Mouse (Mus musculus) layer of hippocampus, adult 2 months (tissue): Measurements from ENCODE around the gene Cmtm3. TPM values are rescaled to one million over a fixed set of nuclear protein-coding genes. Genes with fewer than 3 reads are reported as not detected.
"Not testable (repeated sequence)": the region's sequence is repeated elsewhere in the genome, so short reads cannot be mapped to it uniquely, and the experiment has no call there.

Source experiments
- DNase-seq, 2 experiments: peaks; one replicate each; pipeline ENCODE4 v3.0.0; 2022; ENCODE audit warnings: low spot score in 2 of 2
- H3K27ac ChIP-seq: fragments of 200-600 bp; 2 replicates; pipeline ENCODE4 v1.8.1; 2022
- H3K4me3 ChIP-seq: fragments of 200-600 bp; 2 replicates; pipeline ENCODE4 v1.8.1; 2022; ENCODE audit warnings: mild to moderate bottlenecking
- CTCF ChIP-seq: fragments of 200-600 bp; conservative IDR thresholded peaks from 2 replicates; pipeline ENCODE4 v1.8.1; 2022; ENCODE audit warnings: antibody characterized with exemption, mild to moderate bottlenecking, moderate library complexity
- long read RNA-seq, 2 experiments: library from polyadenylated mRNA; stranded (forward); transcript quantifications; one replicate each; pipeline ENCODE4 v2.0.0; 2021; ENCODE audit warnings: borderline mapping rate in 2 of 2
- total RNA-seq, 2 experiments: library from RNA; stranded (reverse); gene quantifications; 2 replicates each; pipeline ENCODE4 v1.2.3; 2021

Cmtm3 gene
- 10 to 100 TPM; 12.2 to 15.1 TPM for total RNA-seq
- long read RNA-seq, experiment 1, partial matches to known transcripts = 0 of 2 reads
- long read RNA-seq, experiment 1, other reads (novel, unspliced or antisense) = 1 of 2 reads
- long read RNA-seq, experiment 2, partial matches to known transcripts = 0 of 3 reads
- long read RNA-seq, experiment 2, other reads (novel, unspliced or antisense) = 2 of 3 reads

- H3K4me3 ChIP-seq = peak within 1 kb of the TSS; percentile 68
- H3K27ac ChIP-seq = peak within 1 kb of the TSS; percentile 82; the same call in 1 of the 2 replicates
- TF ChIP-seq CTCF = no peak
- no peak for DNase-seq
Measured at GRCm38 (mm10) chr8:104339229-104339982, at the start of gene Cmtm3. Gene Cmtm3 (plus strand): TSS chr8:104339410.

- not testable (repeated sequence) for H3K4me3 ChIP-seq, H3K27ac ChIP-seq, DNase-seq
Measured at GRCm38 (mm10) chr8:104293081-104293480, 46.1 kb upstream of the Cmtm3 start, which contains the start of gene Cmtm2a. Gene Cmtm2a (minus strand): TSS chr8:104293181.

DNA sequence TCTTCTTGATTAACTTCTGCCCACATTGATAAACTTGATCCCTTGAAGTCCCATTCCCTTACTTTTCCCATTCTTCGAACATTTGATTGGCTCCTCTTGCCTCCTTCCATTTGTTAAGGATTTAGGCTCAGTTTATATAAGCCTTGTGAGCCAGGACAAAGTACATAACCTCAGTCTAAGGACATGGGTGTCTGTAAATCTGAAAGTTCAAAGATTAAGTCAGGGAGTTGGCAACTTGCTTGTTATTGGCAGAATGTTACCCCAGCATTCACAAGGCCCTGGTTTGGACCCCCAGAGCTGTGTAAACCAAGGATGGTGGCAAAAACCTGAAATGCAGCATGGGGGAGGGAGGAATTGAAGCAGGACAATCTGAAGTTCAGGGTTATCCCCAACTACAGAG, 44.8 kb upstream of the Cmtm3 start:
- no peak overlapping the region for H3K4me3 ChIP-seq
- TF ChIP-seq CTCF = no peak
- H3K27ac ChIP-seq = no peak overlapping the region
- DNase-seq = no peak

- peak in 1 of 2 experiments; percentile 4 for DNase-seq
- H3K27ac ChIP-seq = peak overlapping the region; percentile 36; the same call in 1 of the 2 replicates
- H3K4me3 ChIP-seq = not testable (repeated sequence)
Measured at GRCm38 (mm10) chr8:104301577-104301976, 37.6 kb upstream of the Cmtm3 start.

DNA sequence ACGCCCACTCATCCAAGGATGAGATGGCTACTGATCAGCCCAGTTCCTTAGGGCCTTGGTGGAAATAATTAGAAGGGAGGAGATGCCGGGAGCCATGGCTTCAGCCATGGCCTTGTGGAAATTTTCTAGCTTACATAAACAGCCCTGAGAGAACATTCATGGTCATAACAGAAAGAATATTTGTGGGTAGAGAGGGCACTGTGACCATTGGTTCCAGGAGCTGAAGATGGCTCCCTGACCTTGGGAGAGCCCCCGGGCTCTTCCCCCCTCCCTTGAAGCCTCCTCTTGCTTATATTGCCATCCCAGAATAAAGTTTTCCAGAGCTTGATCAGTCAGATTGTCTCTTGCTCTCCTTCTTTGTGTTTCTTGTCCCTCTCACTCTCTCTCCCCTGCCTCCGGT, 36.7 kb upstream of the Cmtm3 start:
- not testable (repeated sequence) for H3K4me3 ChIP-seq, H3K27ac ChIP-seq, DNase-seq

DNA sequence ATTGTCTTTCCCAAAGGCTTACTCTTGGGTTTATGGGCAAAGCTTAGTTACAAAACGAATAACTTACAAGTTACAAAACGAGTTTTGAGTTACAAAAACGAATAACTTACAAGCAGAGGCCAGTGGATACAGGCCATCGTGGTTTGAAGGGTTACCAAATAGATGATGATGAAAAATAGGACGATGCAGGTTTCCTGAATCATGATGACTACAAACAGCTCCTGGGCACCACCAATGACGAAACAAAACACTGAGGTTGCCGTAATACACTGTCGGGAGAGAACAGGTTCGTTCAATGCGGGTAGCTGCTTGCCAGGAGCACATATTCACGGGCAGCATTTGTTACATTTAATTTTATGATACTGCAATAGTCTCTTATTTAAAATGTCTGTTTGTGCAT, 34.2 kb upstream of the Cmtm3 start:
- Histone ChIP-seq H3K4me3 (no peak overlapping the region), H3K27ac (no peak overlapping the region)
- no peak for TF ChIP-seq CTCF
- DNase-seq = no peak

DNA sequence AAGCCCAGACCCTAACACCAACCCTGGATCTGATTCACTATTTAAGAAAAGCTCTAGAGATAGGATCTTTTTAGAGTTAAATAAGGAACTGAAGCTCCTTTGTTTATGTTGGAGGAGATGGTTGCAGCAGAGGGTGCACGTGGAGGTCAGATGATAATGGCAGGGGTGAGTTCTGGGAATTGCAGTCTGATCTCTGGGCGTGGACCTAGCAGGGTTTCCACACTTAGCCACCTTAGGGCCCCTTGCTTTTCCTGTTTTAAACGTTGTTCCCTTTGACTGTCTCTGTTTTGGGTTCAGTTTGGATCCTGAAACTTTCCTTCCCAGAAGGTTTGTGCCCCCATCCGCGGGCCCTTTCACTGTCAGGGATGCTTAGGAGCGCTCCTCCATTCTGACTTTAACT, 30.9 kb upstream of the Cmtm3 start:
- not testable (repeated sequence) for H3K27ac ChIP-seq, DNase-seq, H3K4me3 ChIP-seq

GRCm38 (mm10) chr8:104309441-104310155, 29.6 kb upstream of the Cmtm3 start, which contains the start of the genes Gm45711 and Cmtm1:
Gene Gm45711 (minus strand): TSS chr8:104310081.
Gene Cmtm1 (minus strand): TSS chr8:104310145.
- H3K4me3 ChIP-seq, DNase-seq: not testable (repeated sequence)
- peak within 1 kb of the TSS; percentile 29; the same call in 1 of the 2 replicates for H3K27ac ChIP-seq

DNA sequence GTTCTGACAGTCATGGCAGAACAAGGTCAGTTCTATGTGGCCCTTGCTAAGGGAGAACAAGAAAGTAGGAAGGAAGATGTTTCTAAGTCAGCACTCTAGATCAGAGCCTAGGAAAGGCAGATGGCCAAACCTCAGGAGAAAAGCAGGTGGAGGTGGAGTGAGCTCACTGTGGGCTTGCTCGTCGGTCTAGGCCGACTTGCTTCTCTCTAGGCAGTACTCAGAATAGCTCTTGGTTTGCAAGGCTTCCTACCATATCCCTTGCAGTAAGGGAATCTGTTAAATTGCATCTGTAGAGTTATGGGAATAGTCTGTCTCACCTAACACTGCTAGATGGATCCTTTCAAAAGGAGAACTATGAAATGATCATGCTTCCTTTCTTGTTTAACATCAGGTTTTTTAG, 27.2 kb upstream of the Cmtm3 start:
- not testable (repeated sequence) for DNase-seq, H3K4me3 ChIP-seq

GRCm38 (mm10) chr8:104313311-104313710, 25.9 kb upstream of the Cmtm3 start:
- no peak for DNase-seq
- Histone ChIP-seq H3K27ac (no peak overlapping the region), H3K4me3 (no peak overlapping the region)
- TF ChIP-seq CTCF = peak; percentile 67

More for the DNA sequence above, 27.2 kb upstream of the Cmtm3 start:
- H3K27ac ChIP-seq = not testable (repeated sequence)

DNA sequence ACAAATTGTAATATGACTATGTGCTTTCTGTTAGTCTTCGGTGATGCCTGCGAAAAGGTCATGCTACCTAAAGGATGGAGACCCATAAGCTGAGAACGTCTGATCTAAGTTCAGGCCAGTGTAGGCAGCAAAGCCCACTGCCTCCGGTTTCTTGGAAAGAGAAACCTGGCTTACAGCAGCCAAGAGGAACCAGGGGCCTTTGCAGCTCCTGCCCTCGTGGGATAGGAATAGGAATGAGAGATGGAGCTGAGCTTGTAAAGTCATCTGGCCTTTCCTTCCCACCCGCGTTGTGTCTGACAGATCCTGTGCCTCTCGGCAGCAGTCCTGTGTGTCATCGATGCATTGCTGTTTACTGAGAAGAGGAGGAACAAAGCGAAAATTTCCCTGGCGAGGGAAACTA, 17.9 kb upstream of the Cmtm3 start, which contains the start of gene Gm11020:
Gm11020 (plus strand) TSS at position 301 of the 400 bp plus-strand sequence.
- H3K27ac ChIP-seq, DNase-seq, H3K4me3 ChIP-seq: not testable (repeated sequence)

- DNase-seq, H3K4me3 ChIP-seq, H3K27ac ChIP-seq: not testable (repeated sequence)
Measured at GRCm38 (mm10) chr8:104321930-104322329, 17.3 kb upstream of the Cmtm3 start, which contains the start of gene Cmtm2b. Gene Cmtm2b (plus strand): TSS chr8:104322230.
